Mouse (Mus musculus) pancreas, adult 10 weeks (tissue): ENCODE measurements around the gene Gm36176. TPM values are rescaled to one million over a fixed set of nuclear protein-coding genes. Genes with fewer than 3 reads are reported as not detected.

Experiments used
- polyA plus RNA-seq: library from polyadenylated mRNA; stranded (reverse); fragments of 350-450 nt; fragmentation: Illumina TruSeq; extraction: RNeasy Lipid Tissue Mini Kit (QIAGEN cat#74804); gene quantifications from one replicate; pipeline ENCODE4 v1.2.3, GENCODE M21; 2015; ENCODE audit warnings: low read depth, low replicate concordance; ENCODE audit not compliant: insufficient read depth

Gm36176 gene
- polyA plus RNA-seq: not detected

DNA sequence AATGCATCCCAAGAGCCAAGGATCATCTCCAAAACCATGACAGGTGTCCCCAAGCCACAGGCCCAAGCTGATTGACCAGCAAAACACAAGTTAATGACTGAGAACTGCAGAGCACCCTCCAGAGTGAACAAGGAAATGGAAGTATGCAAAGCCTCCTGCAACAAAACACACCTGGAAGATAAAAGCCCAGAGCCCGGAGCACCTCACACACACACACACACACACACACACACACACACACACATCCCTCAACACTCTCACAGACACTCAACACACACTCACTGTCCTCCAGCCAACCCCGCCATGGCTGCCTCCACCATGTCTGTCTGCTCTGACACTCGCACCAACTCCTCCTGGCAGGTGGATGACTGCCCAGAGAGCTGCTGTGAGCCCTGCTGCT is at the start of gene Gm36176:
Gene Gm36176, plus strand, starts transcription at position 301 of the 400 bp plus-strand sequence.

DNA sequence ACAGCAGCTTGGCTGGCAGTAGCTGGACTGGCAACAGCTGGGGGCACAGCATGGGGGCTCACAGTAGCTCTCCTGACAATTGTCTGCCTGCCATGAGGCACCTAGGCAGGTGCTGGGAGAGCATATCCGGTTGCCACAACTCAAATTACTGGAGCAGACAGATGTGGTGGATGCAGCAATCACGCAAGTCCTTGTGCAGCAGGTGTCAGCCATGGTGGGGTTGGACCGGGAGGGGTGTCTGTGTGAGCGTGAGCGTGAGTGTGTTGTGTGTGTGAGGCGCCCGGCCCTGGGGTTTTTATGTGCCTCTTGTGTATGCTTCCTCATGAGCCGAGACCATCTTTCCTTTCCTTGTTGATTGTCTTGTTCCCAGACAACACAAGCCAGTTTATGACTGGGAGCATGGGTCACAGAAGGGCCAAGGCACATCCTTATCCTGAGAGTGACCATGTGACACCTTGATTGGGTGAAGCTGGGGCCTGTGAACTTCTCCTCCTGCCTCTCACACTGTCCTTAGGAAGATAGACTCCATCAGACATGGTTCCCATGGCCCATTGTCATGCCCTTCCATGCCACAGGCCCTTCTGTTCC is 47.6 kb upstream of the Gm36176 start, which contains the start of gene Gm19668:
Gene Gm19668, minus strand, starts transcription at position 213 of the 588 bp plus-strand sequence.

GRCm38 (mm10) chr10:77811743-77812142 is 34.9 kb upstream of the Gm36176 start, which contains the start of gene Gm9507:
TSS of gene Gm9507 (minus strand) at chr10:77811843.

DNA sequence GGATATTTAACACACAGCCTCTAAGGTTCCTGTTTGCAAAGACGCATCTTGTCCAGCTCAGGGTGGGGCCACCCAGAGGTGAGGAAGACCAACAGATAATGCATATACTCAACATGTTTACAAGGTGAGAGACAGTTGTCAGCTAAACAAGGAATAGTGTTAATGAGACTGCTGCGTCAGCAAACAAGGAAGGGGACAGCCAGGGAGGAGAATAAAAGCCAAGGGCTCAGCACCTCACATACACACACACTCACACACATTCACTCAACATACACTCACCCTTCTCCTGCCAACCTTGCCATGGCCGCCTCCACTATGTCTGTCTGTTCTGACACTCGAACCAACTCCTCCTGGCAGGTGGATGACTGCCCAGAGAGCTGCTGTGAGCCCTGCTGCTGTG is 32.2 kb upstream of the Gm36176 start, which contains the start of gene Gm2696:
Gene Gm2696, plus strand, starts transcription at position 301 of the 400 bp plus-strand sequence.

DNA sequence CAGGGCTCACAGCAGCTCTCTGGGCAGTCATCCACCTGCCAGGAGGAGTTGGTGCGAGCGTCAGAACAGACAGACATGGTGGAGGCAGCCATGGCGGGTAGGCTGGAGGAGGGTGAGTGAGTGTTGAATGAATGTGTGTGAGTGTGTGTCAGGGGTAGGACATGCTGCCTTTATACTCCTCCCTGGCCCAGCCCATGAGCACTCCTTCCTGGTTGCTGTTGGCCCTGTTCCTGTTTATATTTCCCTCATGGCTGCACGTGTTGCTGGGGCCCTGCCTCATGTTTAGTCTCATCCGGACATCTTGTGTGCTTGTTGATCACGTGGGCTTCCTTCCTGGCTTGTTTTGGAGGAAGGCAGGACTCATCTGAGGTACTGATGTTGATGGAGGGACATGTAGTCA is 19.7 kb upstream of the Gm36176 start, which contains the start of gene Krtap10-4:
Gene Krtap10-4, minus strand, starts transcription at position 145 of the 400 bp plus-strand sequence.

GRCm38 (mm10) chr10:77835647-77836046 is 11.0 kb upstream of the Gm36176 start, which contains the start of gene Krtap10-10:
TSS of gene Krtap10-10 (plus strand) at chr10:77835947.

GRCm38 (mm10) chr10:77852559-77852958 is 6.0 kb downstream of the Gm36176 start, which contains the start of gene Gm10318:
TSS of gene Gm10318 (plus strand) at chr10:77852859.

GRCm38 (mm10) chr10:77861675-77862074 is 15.1 kb downstream of the Gm36176 start, which contains the start of gene Gm3285:
TSS of gene Gm3285 (plus strand) at chr10:77861975.

Other genes with a start within 250 kb of the Gm36176 start
- gene Sumo3, start 240.7 kb upstream of the Gm36176 start, polyA plus RNA-seq: 25.0 TPM
- not detected for gene Gm49325, start 240.6 kb upstream of the Gm36176 start, polyA plus RNA-seq
- 14.4 TPM for gene Ube2g2, start 224.5 kb upstream of the Gm36176 start, polyA plus RNA-seq
- not detected for gene Tspear, start 160.2 kb upstream of the Gm36176 start, polyA plus RNA-seq
- not detected for gene Gm19402, start 156.0 kb upstream of the Gm36176 start, polyA plus RNA-seq
- not detected for gene Gm9508, start 149.6 kb upstream of the Gm36176 start, polyA plus RNA-seq
- not detected for gene Gm10272, start 140.2 kb upstream of the Gm36176 start, polyA plus RNA-seq
- not detected for gene Gm10024, start 135.3 kb upstream of the Gm36176 start, polyA plus RNA-seq
- not detected for gene Gm10142, start 131.0 kb upstream of the Gm36176 start, polyA plus RNA-seq
- not detected for gene Krtap12-1, start 126.2 kb upstream of the Gm36176 start, polyA plus RNA-seq
- gene Gm10100, start 120.3 kb upstream of the Gm36176 start, polyA plus RNA-seq: not detected
- gene Gm18596, start 104.2 kb upstream of the Gm36176 start, polyA plus RNA-seq: not detected
- not detected for gene Gm9736, start 95.4 kb upstream of the Gm36176 start, polyA plus RNA-seq
- not detected for gene Gm3233, start 87.1 kb upstream of the Gm36176 start, polyA plus RNA-seq
- gene Gm3238, start 75.5 kb upstream of the Gm36176 start, polyA plus RNA-seq: not detected
- not detected for gene Gm7138, start 69.9 kb upstream of the Gm36176 start, polyA plus RNA-seq
- gene Gm3250, start 64.3 kb upstream of the Gm36176 start, polyA plus RNA-seq: not detected
- gene Gm7137, start 58.6 kb upstream of the Gm36176 start, polyA plus RNA-seq: not detected
- not detected for gene Gm9639, start 51.7 kb upstream of the Gm36176 start, polyA plus RNA-seq
- gene Gm19668, start 47.7 kb upstream of the Gm36176 start, polyA plus RNA-seq: not detected
- gene Gm9507, start 35.0 kb upstream of the Gm36176 start, polyA plus RNA-seq: not detected
- not detected for gene Gm2696, start 32.1 kb upstream of the Gm36176 start, polyA plus RNA-seq
- gene Krtap10-4, start 19.7 kb upstream of the Gm36176 start, polyA plus RNA-seq: not detected
- not detected for gene Krtap10-10, start 10.9 kb upstream of the Gm36176 start, polyA plus RNA-seq
- gene Gm10318, start 6.1 kb downstream of the Gm36176 start, polyA plus RNA-seq: not detected
- not detected for gene Gm3285, start 15.2 kb downstream of the Gm36176 start, polyA plus RNA-seq
- 0.48 TPM for gene Lrrc3, start 55.7 kb downstream of the Gm36176 start, polyA plus RNA-seq
- gene Trpm2, start 123.8 kb downstream of the Gm36176 start, polyA plus RNA-seq: 1.4 TPM
- gene 1810043G02Rik, start 131.7 kb downstream of the Gm36176 start, polyA plus RNA-seq: 6.9 TPM
- 9.8 TPM for gene Pfkl, start 163.3 kb downstream of the Gm36176 start, polyA plus RNA-seq
- not detected for gene Dnmt3l, start 195.1 kb downstream of the Gm36176 start, polyA plus RNA-seq
- gene Aire, start 196.8 kb downstream of the Gm36176 start, polyA plus RNA-seq: not detected
- gene Icosl, start 222.5 kb downstream of the Gm36176 start, polyA plus RNA-seq: 4.5 TPM